Mouse (Mus musculus) intestine, embryonic 16.5 days (tissue): ENCODE results near the gene Odc1. TPM values are rescaled to one million over a fixed set of nuclear protein-coding genes. Genes with fewer than 3 reads are reported as not detected.
A peak's percentile ranks its signal among the peaks of the same experiment; 100 is the strongest.

Experiments used
- ATAC-seq: fragments of 200-750 bp; cut with Nextera tagmentation; 2 replicates; pipeline ENCODE4 v1.8.0; 2017; ENCODE audit warnings: moderate TSS enrichment, moderate library complexity
- H3K27ac ChIP-seq: fragments of 300-500 bp; sonication (generic); 2 replicates; pipeline ENCODE4 v1.5.1; 2014; ENCODE audit warnings: mild to moderate bottlenecking, low read length
- H3K27me3 ChIP-seq: fragments of 300-500 bp; sonication (generic); replicated peaks from 2 replicates; pipeline ENCODE4 v1.6.1; 2014; ENCODE audit warnings: low read length, control low read depth, mixed read lengths; ENCODE audit not compliant: control insufficient read depth, insufficient read depth
- H3K36me3 ChIP-seq: fragments of 300-500 bp; sonication (generic); 2 replicates; pipeline ENCODE4 v1.6.1; 2014; ENCODE audit warnings: low read length, control low read depth; ENCODE audit not compliant: control insufficient read depth, insufficient read depth
- H3K4me1 ChIP-seq: fragments of 300-500 bp; sonication (generic); 2 replicates; pipeline ENCODE4 v1.6.1; 2014; ENCODE audit warnings: low read length, control low read depth, mixed read lengths; ENCODE audit not compliant: control insufficient read depth, insufficient read depth
- H3K4me2 ChIP-seq: fragments of 300-500 bp; sonication (generic); 2 replicates; pipeline ENCODE4 v1.6.1; 2014; ENCODE audit warnings: low read depth, low read length, control low read depth
- H3K4me3 ChIP-seq: fragments of 300-500 bp; sonication (generic); 2 replicates; pipeline ENCODE4 v1.5.1; 2014; ENCODE audit warnings: mild to moderate bottlenecking, low read length
- H3K9ac ChIP-seq: fragments of 300-500 bp; sonication (generic); 2 replicates; pipeline ENCODE4 v1.6.1; 2014; ENCODE audit warnings: low read depth, low read length
- H3K9me3 ChIP-seq: fragments of 300-500 bp; sonication (generic); 2 replicates; pipeline ENCODE4 v1.6.1; 2016; ENCODE audit warnings: low read length, control low read depth; ENCODE audit not compliant: control insufficient read depth
- WGBS: fragments of 180-500 bp; shearing (Covaris S2); extraction: QIAGEN DNeasy Blood & Tissue Kit; methylation state at CpG from one replicate; pipeline ENCODE4 v1.1.7; 2014; 5-methylcytosine and 5-hydroxymethylcytosine counted together
- polyA plus RNA-seq: library from polyadenylated mRNA; unstranded; fragments of >200 nt; fragmentation: Nextera tagmentation; extraction: Ambion mirVana; gene quantifications from 2 replicates; pipeline ENCODE4 v1.2.1, GENCODE M21; 2015

Gene Odc1
- polyA plus RNA-seq, 1 experiment from 2014 or later: 176 TPM

GRCm38 (mm10) chr12:17576041-17576440 is 31.4 kb downstream of the Odc1 start:
- Histone ChIP-seq H3K27me3 (no peaks in the 10 kb centered on the region), H3K27ac (no peak overlapping the region), H3K36me3 (no peaks in the 10 kb centered on the region), H3K4me1 (peaks cover 6% of the 10 kb centered on the region), H3K9ac (peak overlapping the region; percentile 18; the same call in 1 of the 2 replicates), H3K4me3 (no peak overlapping the region), H3K9me3 (no peaks in the 10 kb centered on the region), H3K4me2 (0 out of 2 replicates have a peak overlapping the region, but pooled peaks have one; percentile 13)
- peak; percentile 90 for ATAC-seq
- 9% methylated on average over 6 of the region's 6 CpGs for WGBS

- Histone ChIP-seq H3K4me3 (no peak overlapping the region), H3K27me3 (no peaks in the 10 kb centered on the region), H3K4me1 (peaks cover 6% of the 10 kb centered on the region), H3K9me3 (no peaks in the 10 kb centered on the region), H3K36me3 (no peaks in the 10 kb centered on the region), H3K4me2 (no peak overlapping the region), H3K27ac (no peak overlapping the region), H3K9ac (no peak overlapping the region)
- WGBS: 38% methylated on average over 4 of the region's 4 CpGs
- ATAC-seq: 0 out of 2 replicates have a peak, but pooled peaks have one; percentile 17
Measured at GRCm38 (mm10) chr12:17578601-17579000, 34.0 kb downstream of the Odc1 start.

GRCm38 (mm10) chr12:17581001-17581400 is 36.4 kb downstream of the Odc1 start:
- Histone ChIP-seq H3K9me3 (no peaks in the 10 kb centered on the region), H3K4me1 (peaks cover 6% of the 10 kb centered on the region), H3K27me3 (no peaks in the 10 kb centered on the region), H3K4me2 (no peak overlapping the region), H3K9ac (no peak overlapping the region), H3K36me3 (no peaks in the 10 kb centered on the region), H3K27ac (no peak overlapping the region), H3K4me3 (no peak overlapping the region)
- no peak for ATAC-seq
- 68% methylated on average over 6 of the region's 6 CpGs for WGBS

- H3K27ac ChIP-seq: no peak overlapping the region
- no peak for ATAC-seq
- H3K27me3 ChIP-seq: no peaks in the 10 kb centered on the region
- no peak overlapping the region for H3K4me3 ChIP-seq
- no peaks in the 10 kb centered on the region for H3K36me3 ChIP-seq
- H3K4me2 ChIP-seq: no peak overlapping the region
- H3K9ac ChIP-seq: no peak overlapping the region
- H3K4me1 ChIP-seq: no peaks in the 10 kb centered on the region
- H3K9me3 ChIP-seq: no peaks in the 10 kb centered on the region
- 95% methylated on average over 4 of the region's 4 CpGs for WGBS
Measured at GRCm38 (mm10) chr12:17582406-17582805, 37.8 kb downstream of the Odc1 start.

- no peak overlapping the region for H3K27ac ChIP-seq
Measured at GRCm38 (mm10) chr12:17583860-17584259, 39.3 kb downstream of the Odc1 start.

GRCm38 (mm10) chr12:17586011-17586410 is 41.4 kb downstream of the Odc1 start:
- Histone ChIP-seq H3K4me3 (no peak overlapping the region), H3K9me3 (no peaks in the 10 kb centered on the region), H3K9ac (no peak overlapping the region), H3K27me3 (no peaks in the 10 kb centered on the region), H3K4me1 (no peaks in the 10 kb centered on the region), H3K36me3 (no peaks in the 10 kb centered on the region), H3K4me2 (no peak overlapping the region), H3K27ac (no peak overlapping the region)
- WGBS: 85% methylated on average over 3 of the region's 3 CpGs
- no peak for ATAC-seq

More at GRCm38 (mm10) chr12:17583860-17584259, 39.3 kb downstream of the Odc1 start:
- 34% methylated on average over 3 of the region's 3 CpGs for WGBS
- Histone ChIP-seq H3K4me2 (no peak overlapping the region), H3K9me3 (no peaks in the 10 kb centered on the region), H3K4me1 (no peaks in the 10 kb centered on the region), H3K9ac (no peak overlapping the region), H3K4me3 (no peak overlapping the region), H3K27me3 (no peaks in the 10 kb centered on the region), H3K36me3 (no peaks in the 10 kb centered on the region)
- no peak for ATAC-seq

GRCm38 (mm10) chr12:17588436-17588835 is 43.8 kb downstream of the Odc1 start:
- Histone ChIP-seq H3K4me2 (no peak overlapping the region), H3K27ac (no peak overlapping the region), H3K4me1 (no peaks in the 10 kb centered on the region), H3K27me3 (no peaks in the 10 kb centered on the region), H3K36me3 (no peaks in the 10 kb centered on the region), H3K9ac (no peak overlapping the region), H3K4me3 (no peak overlapping the region), H3K9me3 (no peaks in the 10 kb centered on the region)
- WGBS: 87% methylated on average over 3 of the region's 3 CpGs
- ATAC-seq: no peak

- WGBS: 91% methylated on average over 7 of the region's 7 CpGs
- Histone ChIP-seq H3K4me1 (no peaks in the 10 kb centered on the region), H3K9me3 (no peaks in the 10 kb centered on the region), H3K4me2 (no peak overlapping the region), H3K27me3 (no peaks in the 10 kb centered on the region), H3K36me3 (no peaks in the 10 kb centered on the region), H3K9ac (no peak overlapping the region), H3K4me3 (no peak overlapping the region), H3K27ac (no peak overlapping the region)
- ATAC-seq: no peak
Measured at GRCm38 (mm10) chr12:17588906-17589612, 44.5 kb downstream of the Odc1 start.

- Histone ChIP-seq H3K9ac (no peak overlapping the region), H3K9me3 (no peaks in the 10 kb centered on the region), H3K27ac (no peak overlapping the region), H3K4me1 (no peaks in the 10 kb centered on the region), H3K4me3 (no peak overlapping the region), H3K4me2 (no peak overlapping the region), H3K27me3 (no peaks in the 10 kb centered on the region), H3K36me3 (no peaks in the 10 kb centered on the region)
- WGBS: 80% methylated on average over 4 of the region's 4 CpGs
- no peak for ATAC-seq
Measured at GRCm38 (mm10) chr12:17591249-17591648, 46.7 kb downstream of the Odc1 start.

GRCm38 (mm10) chr12:17593956-17594355 is 49.4 kb downstream of the Odc1 start:
- 86% methylated on average over 2 of the region's 2 CpGs for WGBS

More at GRCm38 (mm10) chr12:17593956-17594355, 49.4 kb downstream of the Odc1 start:
- H3K27me3 ChIP-seq: no peaks in the 10 kb centered on the region
- no peaks in the 10 kb centered on the region for H3K36me3 ChIP-seq
- no peak for ATAC-seq
- H3K9me3 ChIP-seq: no peaks in the 10 kb centered on the region
- H3K9ac ChIP-seq: no peak overlapping the region
- no peak overlapping the region for H3K4me3 ChIP-seq
- no peak overlapping the region for H3K4me2 ChIP-seq
- no peak overlapping the region for H3K27ac ChIP-seq
- H3K4me1 ChIP-seq: no peaks in the 10 kb centered on the region
